Mouse (Mus musculus) 416B (cell line): ENCODE results near the gene Nsfl1c.

Source experiments
- DNase-seq: peaks from one replicate; pipeline ENCODE4 v3.0.0; 2011; ENCODE audit warnings: low read depth

Gene Nsfl1c

GRCm38 (mm10) chr2:151543063-151543895 is 49.3 kb downstream of the Nsfl1c start:
- peak; percentile 88 for DNase-seq

GRCm38 (mm10) chr2:151544673-151545072 is 50.7 kb downstream of the Nsfl1c start:
- DNase-seq = no peak

- no peak for DNase-seq
Measured at GRCm38 (mm10) chr2:151546571-151546970, 52.6 kb downstream of the Nsfl1c start.

- no peak for DNase-seq
Measured at GRCm38 (mm10) chr2:151549615-151550121, 55.7 kb downstream of the Nsfl1c start.
